Mouse (Mus musculus) liver, adult 2 months (tissue): ENCODE results near the gene Elavl1. TPM values are rescaled to one million over a fixed set of nuclear protein-coding genes. Genes with fewer than 3 reads are reported as not detected.

Experiments used
- DNase-seq: peaks from one replicate; pipeline ENCODE4 v3.0.0-alpha.2; 2011; ENCODE audit warnings: low read depth, low spot score; ENCODE audit errors: extremely low read depth
- H3K27ac ChIP-seq: fragments of 200-500 bp; replicated peaks from 2 replicates; pipeline ENCODE4 v1.5.1; 2012; ENCODE audit warnings: low read depth, mild to moderate bottlenecking, control low read depth, inconsistent platforms, low read length; ENCODE audit not compliant: insufficient read depth
- H3K27me3 ChIP-seq: fragments of 200-500 bp; 2 replicates; pipeline ENCODE4 v1.6.1; 2012; ENCODE audit warnings: mild to moderate bottlenecking, moderate library complexity, low read length, inconsistent platforms; ENCODE audit not compliant: control insufficient read depth, insufficient read depth
- H3K36me3 ChIP-seq: fragments of 200-500 bp; 2 replicates; pipeline ENCODE4 v1.6.1; 2012; ENCODE audit warnings: low read length, inconsistent platforms; ENCODE audit not compliant: control insufficient read depth, insufficient read depth
- H3K4me1 ChIP-seq: fragments of 200-500 bp; 2 replicates; pipeline ENCODE4 v1.6.1; 2011; ENCODE audit warnings: low read length; ENCODE audit not compliant: control insufficient read depth, insufficient read depth
- H3K4me3 ChIP-seq: fragments of 200-500 bp; 2 replicates; pipeline ENCODE4 v1.5.1; 2011; ENCODE audit warnings: low read depth, mild to moderate bottlenecking, control low read depth, low read length, moderate library complexity; ENCODE audit not compliant: insufficient read depth
- H3K79me2 ChIP-seq: fragments of 200-500 bp; 2 replicates; pipeline ENCODE4 v1.6.1; 2012; ENCODE audit warnings: inconsistent platforms, mild to moderate bottlenecking, low read length, moderate library complexity; ENCODE audit not compliant: control insufficient read depth, insufficient read depth
- H3K9ac ChIP-seq: fragments of 200-500 bp; 2 replicates; pipeline ENCODE4 v1.6.1; 2012; ENCODE audit warnings: low read depth, mild to moderate bottlenecking, control low read depth, inconsistent platforms, low read length
- CTCF ChIP-seq: fragments of 200-500 bp; IDR thresholded peaks from 2 replicates; pipeline ENCODE4 v1.5.1; 2011; ENCODE audit warnings: low read depth, low read length, control low read depth
- POLR2A ChIP-seq: fragments of 200-500 bp; IDR thresholded peaks from 2 replicates; pipeline ENCODE4 v1.6.1; 2011; ENCODE audit warnings: low read length, control low read depth; ENCODE audit not compliant: insufficient read depth; ENCODE audit errors: extremely low read depth
- WGBS: fragments of 180-500 bp; shearing (Covaris S2); methylation state at CpG from one replicate; pipeline ENCODE4 v1.1.7; 2018; 5-methylcytosine and 5-hydroxymethylcytosine counted together
- polyA plus RNA-seq: library from polyadenylated mRNA; depleted of rRNA; stranded (reverse); fragments of >200 nt; gene quantifications from 2 replicates; pipeline ENCODE4 v1.2.3, GENCODE M21; 2012
- total RNA-seq: library from RNA; depleted of rRNA; stranded (reverse); fragments of >200 nt; gene quantifications from 2 replicates; pipeline ENCODE4 v1.2.3, GENCODE M21; 2014

Elavl1 gene
- total and polyA plus RNA-seq, 2 experiments: 18.8 to 23.0 TPM

DNA sequence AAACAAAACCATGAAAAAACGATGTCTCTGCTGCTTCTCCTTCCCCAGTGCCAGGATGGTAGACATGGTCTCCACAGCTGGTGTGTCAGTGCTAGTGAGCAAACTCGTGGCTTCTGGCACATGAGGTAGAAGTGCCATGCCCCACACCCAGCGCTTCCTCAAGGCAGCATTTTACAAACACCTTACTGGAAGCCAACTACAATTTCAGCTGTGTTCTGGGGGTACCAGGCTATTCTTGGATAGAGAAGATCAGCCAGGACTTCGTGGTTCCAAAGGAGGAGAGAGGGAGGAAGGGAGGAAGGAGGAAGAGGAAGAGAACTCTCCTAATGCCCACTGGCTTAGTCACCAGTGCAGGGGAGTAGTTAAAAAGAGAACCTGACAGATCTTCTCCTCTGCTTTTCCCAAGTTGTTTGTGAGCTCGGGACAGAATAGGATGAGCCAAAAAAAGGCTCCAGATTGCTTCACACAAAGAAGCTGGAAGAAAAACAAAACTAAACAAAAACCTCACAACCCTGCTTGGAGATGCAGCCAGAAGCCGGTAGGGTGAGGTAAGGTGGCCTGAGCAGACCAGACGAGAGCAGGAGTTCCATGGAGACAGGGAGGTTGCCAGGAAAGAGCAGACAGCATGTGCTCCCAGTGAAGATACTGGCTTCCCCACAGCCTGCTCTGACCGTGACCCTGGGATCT lies 62.0 kb downstream of the Elavl1 start:
- H3K27ac ChIP-seq: no peak overlapping the region
- no peaks in the 10 kb centered on the region for H3K27me3 ChIP-seq
- peaks cover 20% of the 10 kb centered on the region for H3K36me3 ChIP-seq
- TF ChIP-seq CTCF (no peak), POLR2A (no peak)
- 77% methylated on average over 8 of the region's 8 CpGs for WGBS
- no peak for DNase-seq
- 0 out of 2 replicates have a peak, but pooled peaks cover 3% of the 10 kb centered on the region for H3K4me1 ChIP-seq
- H3K9ac ChIP-seq: no peak overlapping the region
- no peaks in the 10 kb centered on the region for H3K79me2 ChIP-seq
- no peak overlapping the region for H3K4me3 ChIP-seq

DNA sequence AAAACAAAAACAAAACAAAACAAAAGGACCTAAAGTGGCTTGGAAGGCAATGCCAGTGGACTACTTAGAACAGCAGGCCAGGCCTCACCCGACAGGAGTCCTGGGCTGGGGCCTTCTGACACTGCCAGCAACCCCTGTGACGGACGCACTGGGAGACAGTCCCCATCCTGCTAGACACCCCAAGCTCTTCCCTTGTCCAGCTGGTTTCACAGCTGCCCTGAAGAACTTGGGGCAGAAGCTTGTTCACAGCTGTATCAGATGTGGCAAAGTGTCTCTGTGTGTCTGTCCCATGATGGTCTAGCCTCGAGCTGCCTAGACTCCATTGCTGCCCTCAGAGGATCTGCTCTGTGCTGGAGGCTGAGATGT lies 65.4 kb downstream of the Elavl1 start:
- no peaks in the 10 kb centered on the region for H3K27me3 ChIP-seq
- TF ChIP-seq CTCF (no peak), POLR2A (no peak)
- no peaks in the 10 kb centered on the region for H3K79me2 ChIP-seq
- no peak overlapping the region for H3K27ac ChIP-seq
- H3K4me3 ChIP-seq: no peak overlapping the region
- WGBS: 92% methylated on average over 4 of the region's 4 CpGs
- peaks cover 5% of the 10 kb centered on the region for H3K36me3 ChIP-seq
- 0 out of 2 replicates have a peak, but pooled peaks cover 3% of the 10 kb centered on the region for H3K4me1 ChIP-seq
- no peak for DNase-seq
- H3K9ac ChIP-seq: no peak overlapping the region

DNA sequence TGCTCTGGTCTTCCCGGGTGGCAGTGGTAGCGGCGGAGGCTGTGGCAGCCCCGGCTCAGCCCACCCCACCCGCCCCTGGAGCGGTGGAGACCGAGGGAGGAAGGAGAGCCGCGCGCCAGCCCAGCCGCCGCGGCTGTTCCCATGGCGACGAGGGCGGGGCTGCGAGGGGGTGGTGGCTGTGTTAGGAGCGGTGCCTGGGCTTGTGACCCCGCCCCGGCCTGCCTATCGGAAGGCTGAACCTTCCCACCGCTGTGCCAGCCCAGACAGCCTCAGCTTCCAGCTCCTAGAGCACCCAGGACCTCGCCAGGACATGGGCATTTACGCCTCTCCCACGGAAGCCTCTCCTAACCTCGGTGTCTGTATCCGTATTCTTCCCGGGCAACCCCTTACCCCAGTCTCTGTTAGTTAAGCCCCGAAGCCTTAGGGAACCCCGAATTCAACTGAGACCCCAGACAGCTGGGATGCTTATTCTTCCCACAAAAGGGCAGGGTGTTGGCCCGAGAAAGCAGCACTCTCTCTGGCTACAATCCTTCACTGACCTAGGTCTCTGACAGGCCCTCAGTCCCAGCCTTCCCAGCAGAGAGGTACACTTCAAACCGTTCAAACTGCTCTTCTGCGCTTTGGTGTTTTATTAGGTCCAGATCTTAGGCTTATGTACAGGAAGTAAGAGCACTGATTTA lies 65.9 kb downstream of the Elavl1 start, which contains the start of gene Ctxn1:
Ctxn1 (minus strand) TSS at position 150 of the 680 bp plus-strand sequence.
- Histone ChIP-seq H3K27me3 (no peaks in the 10 kb centered on the region), H3K36me3 (peaks cover 5% of the 10 kb centered on the region), H3K9ac (no peak within 1 kb of the TSS), H3K27ac (no peak within 1 kb of the TSS), H3K4me1 (peaks cover 3% of the 10 kb centered on the region; the same call in 1 of the 2 replicates), H3K79me2 (no peaks in the 10 kb centered on the region), H3K4me3 (peak within 1 kb of the TSS; percentile 33; the same call in 1 of the 2 replicates)
- TF ChIP-seq CTCF (no peak), POLR2A (no peak)
- WGBS: 12% methylated on average over 26 of the region's 33 CpGs
- peak; percentile 68 for DNase-seq

DNA sequence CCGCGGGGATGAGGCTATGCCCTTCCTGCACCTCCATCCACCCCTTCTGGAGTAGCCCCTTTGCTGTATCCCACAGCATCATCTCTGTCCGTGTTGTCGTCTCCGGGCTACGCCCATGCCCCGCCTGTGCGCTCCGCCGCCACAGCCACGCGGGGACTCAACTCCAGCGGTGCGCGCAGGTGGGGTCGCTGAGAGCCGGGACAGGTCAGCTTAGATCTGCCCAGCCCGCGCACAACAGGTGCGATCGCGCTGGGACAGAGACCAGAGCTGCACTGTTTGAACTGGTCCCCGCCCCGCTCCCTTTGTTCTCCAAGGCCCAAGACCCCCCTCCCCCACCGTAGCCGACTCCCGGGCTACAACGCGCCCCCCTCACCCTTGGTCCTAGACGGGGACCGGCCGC lies 66.5 kb downstream of the Elavl1 start:
- H3K9ac ChIP-seq: no peak overlapping the region
- peaks cover 5% of the 10 kb centered on the region for H3K36me3 ChIP-seq
- TF ChIP-seq POLR2A: no peak
- no peak for TF ChIP-seq CTCF
- H3K27ac ChIP-seq: no peak overlapping the region
- H3K79me2 ChIP-seq: no peaks in the 10 kb centered on the region
- no peaks in the 10 kb centered on the region for H3K27me3 ChIP-seq
- peaks cover 5% of the 10 kb centered on the region for H3K4me1 ChIP-seq
- DNase-seq: no peak
- 1% methylated on average over 32 of the region's 32 CpGs for WGBS
- H3K4me3 ChIP-seq: peak overlapping the region; percentile 33; the same call in 1 of the 2 replicates

DNA sequence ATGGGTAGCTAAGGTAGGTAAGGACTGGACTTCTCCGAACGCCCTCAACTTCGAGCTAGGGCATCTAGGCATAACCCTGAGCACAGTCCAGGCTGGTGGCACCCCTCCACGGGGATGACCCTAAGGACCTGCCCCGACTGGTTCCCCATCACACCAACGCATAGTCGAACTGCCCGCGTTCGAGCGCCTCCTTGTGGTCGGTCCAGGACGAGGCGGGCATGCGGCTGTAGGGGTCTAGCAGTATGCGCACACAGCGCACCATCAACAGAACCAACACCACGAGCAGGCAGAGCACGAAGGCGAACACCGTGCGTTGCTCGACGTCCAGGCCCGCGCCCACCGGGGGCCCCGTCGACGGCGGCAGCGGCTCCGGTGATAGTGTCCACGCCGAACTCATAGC lies 67.0 kb downstream of the Elavl1 start:
- H3K9ac ChIP-seq: no peak overlapping the region
- no peak overlapping the region for H3K27ac ChIP-seq
- TF ChIP-seq CTCF (peak; percentile 84), POLR2A (no peak)
- no peaks in the 10 kb centered on the region for H3K79me2 ChIP-seq
- no peak for DNase-seq
- peaks cover 5% of the 10 kb centered on the region for H3K4me1 ChIP-seq
- H3K4me3 ChIP-seq: peak overlapping the region; percentile 33; the same call in 1 of the 2 replicates
- 10% methylated on average over 35 of the region's 35 CpGs for WGBS
- peaks cover 5% of the 10 kb centered on the region for H3K36me3 ChIP-seq
- no peaks in the 10 kb centered on the region for H3K27me3 ChIP-seq

DNA sequence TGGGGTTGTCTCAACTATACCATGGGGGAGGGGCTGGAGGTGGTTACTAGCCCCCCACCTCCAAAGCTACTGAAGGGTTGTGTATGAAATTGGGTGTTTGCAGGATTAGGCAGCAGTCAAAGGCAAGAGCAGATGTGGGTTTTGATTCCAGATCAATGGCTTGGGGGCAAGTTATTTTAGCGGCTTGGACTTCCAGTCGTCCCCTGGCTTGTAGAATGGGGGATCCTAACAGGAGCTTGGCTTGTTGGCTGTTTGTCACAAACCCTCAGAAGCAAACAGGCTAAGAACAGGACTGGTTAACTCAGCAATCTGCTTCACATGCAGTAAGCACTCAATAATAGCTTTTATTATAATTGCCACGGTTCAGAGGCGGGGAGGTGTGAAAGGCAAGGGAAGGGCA lies 67.9 kb downstream of the Elavl1 start:
- Histone ChIP-seq H3K27me3 (no peaks in the 10 kb centered on the region), H3K27ac (no peak overlapping the region), H3K79me2 (no peaks in the 10 kb centered on the region), H3K4me1 (peaks cover 8% of the 10 kb centered on the region), H3K36me3 (peaks cover 5% of the 10 kb centered on the region), H3K4me3 (no peak overlapping the region), H3K9ac (no peak overlapping the region)
- TF ChIP-seq POLR2A (no peak), CTCF (no peak)
- no peak for DNase-seq
- WGBS: 94% methylated on average over 4 of the region's 4 CpGs
